Mouse (Mus musculus): ENCODE data around the gene Gpc5.

Gpc5 gene

GRCm38 (mm10) chr14:115546516-115547282 lies 454.7 kb downstream of the Gpc5 start:
- DNase-seq (ENCODE audit: low spot score): no peak

GRCm38 (mm10) chr14:115551996-115552395 lies 460.0 kb downstream of the Gpc5 start:
- no peak for DNase-seq (ENCODE audit: low spot score)

GRCm38 (mm10) chr14:115580466-115581255 lies 488.6 kb downstream of the Gpc5 start:
- DNase-seq (ENCODE audit: low spot score): no peak

- no peak for DNase-seq (ENCODE audit: low spot score)
Observed at GRCm38 (mm10) chr14:115581256-115581633, 489.2 kb downstream of the Gpc5 start.

GRCm38 (mm10) chr14:115600259-115601029 lies 508.4 kb downstream of the Gpc5 start:
- peak; percentile 15 for DNase-seq (ENCODE audit: low spot score)

- DNase-seq (ENCODE audit: low spot score): no peak
Observed at GRCm38 (mm10) chr14:115614154-115614553, 522.1 kb downstream of the Gpc5 start.

GRCm38 (mm10) chr14:115616305-115616704 lies 524.3 kb downstream of the Gpc5 start:
- no peak for DNase-seq (ENCODE audit: low spot score)

GRCm38 (mm10) chr14:115616846-115617245 lies 524.8 kb downstream of the Gpc5 start:
- no peak for DNase-seq (ENCODE audit: low spot score)

- DNase-seq (ENCODE audit: low spot score): no peak
Observed at GRCm38 (mm10) chr14:115620473-115620872, 528.5 kb downstream of the Gpc5 start.

GRCm38 (mm10) chr14:115631160-115631898 lies 539.3 kb downstream of the Gpc5 start:
- no peak for DNase-seq (ENCODE audit: low spot score)

- no peak for DNase-seq (ENCODE audit: low spot score)
Observed at GRCm38 (mm10) chr14:115633311-115633710, 541.3 kb downstream of the Gpc5 start.

GRCm38 (mm10) chr14:115679875-115680274 lies 587.9 kb downstream of the Gpc5 start:
- DNase-seq (ENCODE audit: low spot score): no peak

- no peak for DNase-seq (ENCODE audit: low spot score)
Observed at GRCm38 (mm10) chr14:115746013-115746412, 654.0 kb downstream of the Gpc5 start.

- no peak for DNase-seq (ENCODE audit: low spot score)
Observed at GRCm38 (mm10) chr14:115760241-115760640, 668.2 kb downstream of the Gpc5 start.

GRCm38 (mm10) chr14:115779382-115780177 lies 687.6 kb downstream of the Gpc5 start:
- DNase-seq (ENCODE audit: low spot score): no peak

- no peak for DNase-seq (ENCODE audit: low spot score)
Observed at GRCm38 (mm10) chr14:115804751-115805150, 712.7 kb downstream of the Gpc5 start.

GRCm38 (mm10) chr14:115819021-115819420 lies 727.0 kb downstream of the Gpc5 start:
- no peak for DNase-seq (ENCODE audit: low spot score)

GRCm38 (mm10) chr14:115821657-115822056 lies 729.6 kb downstream of the Gpc5 start:
- peak; percentile 7 for DNase-seq (ENCODE audit: low spot score)

- no peak for DNase-seq (ENCODE audit: low spot score)
Observed at GRCm38 (mm10) chr14:115830485-115830884, 738.5 kb downstream of the Gpc5 start.

GRCm38 (mm10) chr14:115831219-115831755 lies 739.3 kb downstream of the Gpc5 start:
- peak; percentile 62 for DNase-seq (ENCODE audit: low spot score)

All from layer of hippocampus, adult 9-10 months (tissue).